Mouse (Mus musculus) kidney, embryonic 14.5 days (tissue): ENCODE measurements at regions not wholly inside any gene's neighbourhood (a gene's known extent, or its start where the extent isn't known, plus 50 kb on each side); places are given as distances from the start of the nearest gene placed in this dataset.

Source experiments
- ATAC-seq: fragments of 200-750 bp; cut with Nextera tagmentation; 2 replicates; pipeline ENCODE4 v1.8.0; 2017; ENCODE audit warnings: moderate number of reproducible peaks, mild to moderate bottlenecking, moderate TSS enrichment, moderate library complexity; ENCODE audit not compliant: low FRiP score, low TSS enrichment
- H3K27ac ChIP-seq: fragments of 300-500 bp; sonication (generic); 2 replicates; pipeline ENCODE4 v1.5.1; 2014; ENCODE audit warnings: low read depth, mild to moderate bottlenecking, low read length, moderate library complexity, mixed read lengths
- H3K27me3 ChIP-seq: fragments of 300-500 bp; sonication (generic); 2 replicates; pipeline ENCODE4 v1.6.1; 2014; ENCODE audit warnings: mild to moderate bottlenecking, low read length; ENCODE audit not compliant: control insufficient read depth, insufficient read depth
- H3K36me3 ChIP-seq: fragments of 300-500 bp; sonication (generic); 2 replicates; pipeline ENCODE4 v1.6.1; 2014; ENCODE audit warnings: low read length, mixed read lengths; ENCODE audit not compliant: control insufficient read depth, insufficient read depth
- H3K4me1 ChIP-seq: fragments of 300-500 bp; sonication (generic); 2 replicates; pipeline ENCODE4 v1.6.1; 2014; ENCODE audit warnings: low read length, mixed read lengths; ENCODE audit not compliant: control insufficient read depth, insufficient read depth
- H3K4me2 ChIP-seq: fragments of 300-500 bp; sonication (generic); replicated peaks from 2 replicates; pipeline ENCODE4 v1.6.1; 2014; ENCODE audit warnings: low read depth, mild to moderate bottlenecking, low read length
- H3K4me3 ChIP-seq: fragments of 300-500 bp; sonication (generic); 2 replicates; pipeline ENCODE4 v1.5.1; 2014; ENCODE audit warnings: mild to moderate bottlenecking, low read length
- H3K9ac ChIP-seq: fragments of 300-500 bp; sonication (generic); 2 replicates; pipeline ENCODE4 v1.6.1; 2014; ENCODE audit warnings: low read depth, mild to moderate bottlenecking, low read length, moderate library complexity
- H3K9me3 ChIP-seq: fragments of 300-500 bp; sonication (generic); 2 replicates; pipeline ENCODE4 v1.6.1; 2016; ENCODE audit warnings: low read length; ENCODE audit not compliant: control insufficient read depth
- WGBS: fragments of 180-500 bp; shearing (Covaris S2); extraction: QIAGEN DNeasy Blood & Tissue Kit; methylation state at CpG from one replicate; pipeline ENCODE4 v1.1.7; 2014; 5-methylcytosine and 5-hydroxymethylcytosine counted together

DNA sequence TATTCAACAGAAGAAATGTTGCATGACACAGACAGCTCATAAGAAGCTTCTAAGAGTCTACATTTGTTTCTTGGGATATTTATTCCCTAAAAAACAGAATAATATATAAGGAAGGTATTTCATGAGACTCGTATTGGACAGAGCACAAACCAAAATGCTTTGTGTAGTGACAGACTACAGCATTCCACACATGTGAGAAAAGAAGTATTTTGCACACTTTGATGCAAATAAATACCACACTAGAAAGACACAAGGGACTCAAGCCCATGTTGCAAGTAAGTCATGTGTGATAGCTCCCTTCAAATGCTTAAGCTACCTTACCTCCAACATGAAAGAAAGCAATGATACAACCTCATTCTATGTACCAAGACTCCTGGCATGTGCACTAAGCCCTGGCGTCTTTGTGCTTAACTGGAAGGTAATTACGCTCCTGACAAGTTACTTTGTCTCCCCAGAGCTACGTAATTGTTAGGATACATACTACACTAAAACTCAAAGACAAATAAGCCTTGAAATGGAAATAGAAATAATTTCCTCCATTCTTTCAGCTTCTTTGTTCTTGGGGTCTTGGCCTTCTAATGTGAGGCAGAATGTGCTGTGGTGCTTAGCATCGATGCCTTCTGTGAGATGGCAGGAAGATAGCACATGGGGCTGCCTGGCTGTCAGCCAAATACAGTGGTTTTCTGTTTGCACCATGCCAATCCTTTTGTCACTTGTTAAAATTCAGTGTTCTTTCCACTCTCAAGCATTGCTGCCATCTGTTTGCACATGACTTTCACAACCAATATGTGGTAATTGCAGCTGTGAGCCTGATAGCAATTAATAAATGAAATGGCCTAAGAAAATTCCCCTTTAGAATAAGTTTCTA, 1214.4 kb upstream of the Igfbp7 start:
- WGBS, result 86% methylated on average over 5 of the region's 5 CpGs
- no peak overlapping the region for H3K4me2 ChIP-seq
- H3K27ac ChIP-seq, result no peak overlapping the region
- H3K4me3 ChIP-seq, result no peak overlapping the region
- no peak overlapping the region for H3K9ac ChIP-seq
- no peaks in the 10 kb centered on the region for H3K36me3 ChIP-seq
- no peaks in the 10 kb centered on the region for H3K27me3 ChIP-seq
- no peaks in the 10 kb centered on the region for H3K4me1 ChIP-seq
- H3K9me3 ChIP-seq, result no peaks in the 10 kb centered on the region
- no peak for ATAC-seq

GRCm38 (mm10) chr5:78608317-78608716, 1200.5 kb upstream of the Igfbp7 start:
- Histone ChIP-seq H3K9ac (no peak overlapping the region), H3K4me2 (no peak overlapping the region), H3K9me3 (peaks cover 5% of the 10 kb centered on the region; the same call in 1 of the 2 replicates), H3K4me3 (no peak overlapping the region), H3K27me3 (no peaks in the 10 kb centered on the region), H3K4me1 (no peaks in the 10 kb centered on the region), H3K36me3 (no peaks in the 10 kb centered on the region), H3K27ac (no peak overlapping the region)
- 70% methylated on average over 4 of the region's 4 CpGs for WGBS
- ATAC-seq, result no peak

DNA sequence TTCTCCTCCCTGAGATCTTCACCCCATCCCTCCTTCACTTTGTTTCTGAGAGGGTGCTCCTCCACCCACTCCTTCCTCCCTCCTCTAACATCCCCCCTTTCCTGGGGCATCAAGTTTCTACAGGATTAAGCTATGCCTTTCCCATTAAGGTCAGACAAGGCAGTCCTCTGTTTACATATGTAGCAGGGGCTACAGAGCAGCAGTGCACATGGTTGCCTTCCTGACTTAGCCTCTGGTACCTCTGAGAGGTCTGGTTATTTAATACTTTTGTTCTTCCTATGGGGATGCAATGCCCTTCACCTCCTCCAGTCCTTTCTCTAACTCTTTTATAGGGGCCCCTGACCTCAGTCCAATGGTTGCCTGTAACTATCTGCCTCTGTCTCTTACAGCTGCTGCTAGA, 1194.8 kb upstream of the Igfbp7 start:
- no peak overlapping the region for H3K4me3 ChIP-seq
- peak; percentile 96 for ATAC-seq

GRCm38 (mm10) chr5:78584823-78585222, 1177.0 kb upstream of the Igfbp7 start:
- no peak overlapping the region for H3K4me2 ChIP-seq
- H3K9me3 ChIP-seq, result no peaks in the 10 kb centered on the region
- no peak overlapping the region for H3K27ac ChIP-seq
- no peak for ATAC-seq
- H3K4me3 ChIP-seq, result no peak overlapping the region
- H3K9ac ChIP-seq, result no peak overlapping the region
- H3K36me3 ChIP-seq, result no peaks in the 10 kb centered on the region
- H3K4me1 ChIP-seq, result no peaks in the 10 kb centered on the region
- no peaks in the 10 kb centered on the region for H3K27me3 ChIP-seq
- WGBS, result 96% methylated on average over 1 of the region's 1 CpGs

More for the DNA sequence above, 1194.8 kb upstream of the Igfbp7 start:
- Histone ChIP-seq H3K4me2 (no peak overlapping the region), H3K27ac (no peak overlapping the region), H3K9me3 (peaks cover 5% of the 10 kb centered on the region; the same call in 1 of the 2 replicates), H3K4me1 (no peaks in the 10 kb centered on the region), H3K36me3 (no peaks in the 10 kb centered on the region), H3K9ac (no peak overlapping the region), H3K27me3 (no peaks in the 10 kb centered on the region)

DNA sequence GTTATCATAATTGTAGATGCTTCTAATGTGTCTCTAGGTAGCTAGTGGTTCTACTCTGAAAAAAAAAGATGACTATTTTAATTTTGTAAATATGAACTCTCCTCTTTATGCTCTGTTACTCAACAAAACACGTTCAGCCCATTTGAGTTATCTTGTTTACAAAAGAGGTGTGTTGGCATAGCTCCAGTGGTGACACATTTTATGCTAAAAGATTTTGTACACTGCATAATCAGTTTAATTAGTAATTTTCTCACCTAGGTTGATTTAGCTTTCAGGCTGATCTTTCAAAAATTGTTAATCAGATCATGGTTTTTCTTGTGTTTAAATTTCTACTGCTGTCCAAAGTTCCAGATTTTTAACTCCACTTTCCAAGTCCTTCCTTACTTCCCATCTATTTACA, 1149.1 kb upstream of the Igfbp7 start:
- H3K27ac ChIP-seq, result no peak overlapping the region
- no peak overlapping the region for H3K4me2 ChIP-seq
- no peaks in the 10 kb centered on the region for H3K9me3 ChIP-seq
- no peak overlapping the region for H3K9ac ChIP-seq
- no peak for ATAC-seq
- no peaks in the 10 kb centered on the region for H3K27me3 ChIP-seq
- no peaks in the 10 kb centered on the region for H3K4me1 ChIP-seq
- WGBS, result 44% methylated on average over 1 of the region's 1 CpGs
- H3K4me3 ChIP-seq, result no peak overlapping the region
- H3K36me3 ChIP-seq, result no peaks in the 10 kb centered on the region

- Histone ChIP-seq H3K27me3 (no peaks in the 10 kb centered on the region), H3K4me3 (no peak overlapping the region), H3K4me1 (no peaks in the 10 kb centered on the region), H3K4me2 (no peak overlapping the region), H3K9me3 (no peaks in the 10 kb centered on the region), H3K36me3 (no peaks in the 10 kb centered on the region), H3K27ac (no peak overlapping the region), H3K9ac (no peak overlapping the region)
- no peak for ATAC-seq
Observed at GRCm38 (mm10) chr5:78535308-78535707, 1127.5 kb upstream of the Igfbp7 start.
